Mouse (Mus musculus): ENCODE measurements around the gene Klk1b4. TPM values are rescaled to one million over a fixed set of nuclear protein-coding genes. Genes with fewer than 3 reads are reported as not detected.

Klk1b4 gene
- polyA plus RNA-seq (2014; fragmentation: Illumina TruSeq; extraction: RNeasy Lipid Tissue Mini Kit (QIAGEN cat#74804); ENCODE audit: low read depth, low replicate concordance) = not detected

GRCm38 (mm10) chr7:44207135-44207534 lies at the start of gene Klk1b4:
Klk1b4 (plus strand) TSS chr7:44207435.

GRCm38 (mm10) chr7:44187936-44188335 lies 19.3 kb upstream of the Klk1b4 start, which contains the start of gene Klk1b24:
Klk1b24 (plus strand) TSS chr7:44188236.

GRCm38 (mm10) chr7:44197891-44198290 lies 9.3 kb upstream of the Klk1b4 start, which contains the start of gene Klk1b3:
Klk1b3 (plus strand) TSS chr7:44198191.

GRCm38 (mm10) chr7:44215645-44216044 lies 8.4 kb downstream of the Klk1b4 start, which contains the start of gene Klk1b5:
Klk1b5 (plus strand) TSS chr7:44215945.

GRCm38 (mm10) chr7:44225076-44225475 lies 17.8 kb downstream of the Klk1b4 start, which contains the start of gene Klk1:
Klk1 (plus strand) TSS chr7:44225360.

GRCm38 (mm10) chr7:44235909-44236308 lies 28.7 kb downstream of the Klk1b4 start, which contains the start of gene Gm36864:
Gm36864 (plus strand) TSS chr7:44236177.

GRCm38 (mm10) chr7:44246055-44246983 lies 39.1 kb downstream of the Klk1b4 start, which contains the start of the genes 1700028J19Rik and 2410002F23Rik:
1700028J19Rik (minus strand) TSS chr7:44246695.
2410002F23Rik (plus strand) TSS chr7:44246722.

GRCm38 (mm10) chr7:44257278-44257677 lies 50.0 kb downstream of the Klk1b4 start, which contains the start of gene Acp4:
Acp4 (minus strand) TSS chr7:44257378.

GRCm38 (mm10) chr7:44261147-44261546 lies 53.9 kb downstream of the Klk1b4 start, which contains the start of gene Gm15517:
Gm15517 (plus strand) TSS chr7:44261447.

Other genes with a start within 250 kb of the Klk1b4 start
- not detected for gene Klk1b1, start 240.7 kb upstream of the Klk1b4 start, polyA plus RNA-seq (2014; fragmentation: Illumina TruSeq; extraction: RNeasy Lipid Tissue Mini Kit (QIAGEN cat#74804); ENCODE audit: low read depth, low replicate concordance)
- not detected for gene Klk1b9, start 231.4 kb upstream of the Klk1b4 start, polyA plus RNA-seq (2014; fragmentation: Illumina TruSeq; extraction: RNeasy Lipid Tissue Mini Kit (QIAGEN cat#74804); ENCODE audit: low read depth, low replicate concordance)
- not detected for gene Klk1b11, start 211.6 kb upstream of the Klk1b4 start, polyA plus RNA-seq (2014; fragmentation: Illumina TruSeq; extraction: RNeasy Lipid Tissue Mini Kit (QIAGEN cat#74804); ENCODE audit: low read depth, low replicate concordance)
- gene Klk1b26, start 195.3 kb upstream of the Klk1b4 start, polyA plus RNA-seq (2014; fragmentation: Illumina TruSeq; extraction: RNeasy Lipid Tissue Mini Kit (QIAGEN cat#74804); ENCODE audit: low read depth, low replicate concordance) = not detected
- not detected for gene Klk1b27, start 155.1 kb upstream of the Klk1b4 start, polyA plus RNA-seq (2014; fragmentation: Illumina TruSeq; extraction: RNeasy Lipid Tissue Mini Kit (QIAGEN cat#74804); ENCODE audit: low read depth, low replicate concordance)
- not detected for gene Klk1b21, start 105.1 kb upstream of the Klk1b4 start, polyA plus RNA-seq (2014; fragmentation: Illumina TruSeq; extraction: RNeasy Lipid Tissue Mini Kit (QIAGEN cat#74804); ENCODE audit: low read depth, low replicate concordance)
- not detected for gene Klk1b22, start 94.8 kb upstream of the Klk1b4 start, polyA plus RNA-seq (2014; fragmentation: Illumina TruSeq; extraction: RNeasy Lipid Tissue Mini Kit (QIAGEN cat#74804); ENCODE audit: low read depth, low replicate concordance)
- gene Klk1b16, start 70.7 kb upstream of the Klk1b4 start, polyA plus RNA-seq (2014; fragmentation: Illumina TruSeq; extraction: RNeasy Lipid Tissue Mini Kit (QIAGEN cat#74804); ENCODE audit: low read depth, low replicate concordance) = not detected
- gene Klk1b24, start 19.2 kb upstream of the Klk1b4 start, polyA plus RNA-seq (2014; fragmentation: Illumina TruSeq; extraction: RNeasy Lipid Tissue Mini Kit (QIAGEN cat#74804); ENCODE audit: low read depth, low replicate concordance) = not detected
- not detected for gene Klk1b3, start 9.2 kb upstream of the Klk1b4 start, polyA plus RNA-seq (2014; fragmentation: Illumina TruSeq; extraction: RNeasy Lipid Tissue Mini Kit (QIAGEN cat#74804); ENCODE audit: low read depth, low replicate concordance)
- not detected for gene Klk1b5, start 8.5 kb downstream of the Klk1b4 start, polyA plus RNA-seq (2014; fragmentation: Illumina TruSeq; extraction: RNeasy Lipid Tissue Mini Kit (QIAGEN cat#74804); ENCODE audit: low read depth, low replicate concordance)
- gene Klk1, start 17.9 kb downstream of the Klk1b4 start, polyA plus RNA-seq (2014; fragmentation: Illumina TruSeq; extraction: RNeasy Lipid Tissue Mini Kit (QIAGEN cat#74804); ENCODE audit: low read depth, low replicate concordance) = 428 TPM
- gene Gm36864, start 28.7 kb downstream of the Klk1b4 start, polyA plus RNA-seq (2014; fragmentation: Illumina TruSeq; extraction: RNeasy Lipid Tissue Mini Kit (QIAGEN cat#74804); ENCODE audit: low read depth, low replicate concordance) = not detected
- gene 1700028J19Rik, start 39.3 kb downstream of the Klk1b4 start, polyA plus RNA-seq (2014; fragmentation: Illumina TruSeq; extraction: RNeasy Lipid Tissue Mini Kit (QIAGEN cat#74804); ENCODE audit: low read depth, low replicate concordance) = 0.47 TPM
- 65.7 TPM for gene 2410002F23Rik, start 39.3 kb downstream of the Klk1b4 start, polyA plus RNA-seq (2014; fragmentation: Illumina TruSeq; extraction: RNeasy Lipid Tissue Mini Kit (QIAGEN cat#74804); ENCODE audit: low read depth, low replicate concordance)
- not detected for gene Acp4, start 49.9 kb downstream of the Klk1b4 start, polyA plus RNA-seq (2014; fragmentation: Illumina TruSeq; extraction: RNeasy Lipid Tissue Mini Kit (QIAGEN cat#74804); ENCODE audit: low read depth, low replicate concordance)
- not detected for gene Gm15517, start 54.0 kb downstream of the Klk1b4 start, polyA plus RNA-seq (2014; fragmentation: Illumina TruSeq; extraction: RNeasy Lipid Tissue Mini Kit (QIAGEN cat#74804); ENCODE audit: low read depth, low replicate concordance)
- 1.2 TPM for gene Clec11a, start 99.5 kb downstream of the Klk1b4 start, polyA plus RNA-seq (2014; fragmentation: Illumina TruSeq; extraction: RNeasy Lipid Tissue Mini Kit (QIAGEN cat#74804); ENCODE audit: low read depth, low replicate concordance)
- gene Shank1, start 102.8 kb downstream of the Klk1b4 start, polyA plus RNA-seq (2014; fragmentation: Illumina TruSeq; extraction: RNeasy Lipid Tissue Mini Kit (QIAGEN cat#74804); ENCODE audit: low read depth, low replicate concordance) = 0.28 TPM
- gene Syt3, start 176.7 kb downstream of the Klk1b4 start, polyA plus RNA-seq (2014; fragmentation: Illumina TruSeq; extraction: RNeasy Lipid Tissue Mini Kit (QIAGEN cat#74804); ENCODE audit: low read depth, low replicate concordance) = not detected
- gene 1700008O03Rik, start 178.4 kb downstream of the Klk1b4 start, polyA plus RNA-seq (2014; fragmentation: Illumina TruSeq; extraction: RNeasy Lipid Tissue Mini Kit (QIAGEN cat#74804); ENCODE audit: low read depth, low replicate concordance) = not detected
- gene Lrrc4b, start 221.6 kb downstream of the Klk1b4 start, polyA plus RNA-seq (2014; fragmentation: Illumina TruSeq; extraction: RNeasy Lipid Tissue Mini Kit (QIAGEN cat#74804); ENCODE audit: low read depth, low replicate concordance) = not detected